Mouse (Mus musculus) lung, adult 18-20 months (tissue): Measurements from ENCODE around the gene Fggy.

Experiments used
- DNase-seq, 2 experiments: peaks; one replicate each; pipeline ENCODE4 v3.0.0; 2022; ENCODE audit warnings: mixed read lengths in 2 of 2

Fggy gene

GRCm38 (mm10) chr4:95666896-95667295, 109.6 kb downstream of the Fggy start:
- DNase-seq: no peak

- DNase-seq: no peak
Observed at GRCm38 (mm10) chr4:95667595-95667994, 110.3 kb downstream of the Fggy start.

- DNase-seq: no peak
Observed at GRCm38 (mm10) chr4:95668543-95668942, 111.2 kb downstream of the Fggy start.

GRCm38 (mm10) chr4:95669336-95669735, 112.0 kb downstream of the Fggy start:
- no peak for DNase-seq

- DNase-seq: no peak
Observed at GRCm38 (mm10) chr4:95670559-95670958, 113.3 kb downstream of the Fggy start.

- DNase-seq: no peak
Observed at GRCm38 (mm10) chr4:95672039-95672438, 114.7 kb downstream of the Fggy start.

GRCm38 (mm10) chr4:95676390-95676789, 119.1 kb downstream of the Fggy start:
- DNase-seq: no peak

GRCm38 (mm10) chr4:95680756-95681449, 123.6 kb downstream of the Fggy start:
- DNase-seq: no peak

GRCm38 (mm10) chr4:95684522-95685080, 127.3 kb downstream of the Fggy start:
- no peak for DNase-seq

- DNase-seq: no peak
Observed at GRCm38 (mm10) chr4:95686775-95687174, 129.5 kb downstream of the Fggy start.

GRCm38 (mm10) chr4:95687350-95687749, 130.0 kb downstream of the Fggy start:
- no peak for DNase-seq

- DNase-seq: no peak
Observed at GRCm38 (mm10) chr4:95688159-95688558, 130.9 kb downstream of the Fggy start.

- DNase-seq: no peak
Observed at GRCm38 (mm10) chr4:95700366-95700765, 143.1 kb downstream of the Fggy start.

- DNase-seq: no peak
Observed at GRCm38 (mm10) chr4:95707941-95708897, 150.9 kb downstream of the Fggy start.

- no peak for DNase-seq
Observed at GRCm38 (mm10) chr4:95709750-95710149, 152.4 kb downstream of the Fggy start.

- DNase-seq: no peak
Observed at GRCm38 (mm10) chr4:95712802-95713201, 155.5 kb downstream of the Fggy start.

- no peak for DNase-seq
Observed at GRCm38 (mm10) chr4:95713271-95713670, 156.0 kb downstream of the Fggy start.

GRCm38 (mm10) chr4:95716137-95716536, 158.8 kb downstream of the Fggy start:
- no peak for DNase-seq

- DNase-seq: no peak
Observed at GRCm38 (mm10) chr4:95723615-95724014, 166.3 kb downstream of the Fggy start.

GRCm38 (mm10) chr4:95726361-95726760, 169.1 kb downstream of the Fggy start:
- no peak for DNase-seq

- no peak for DNase-seq
Observed at GRCm38 (mm10) chr4:95729142-95729826, 172.0 kb downstream of the Fggy start.

- no peak for DNase-seq
Observed at GRCm38 (mm10) chr4:95731110-95731509, 173.8 kb downstream of the Fggy start.
